8 mouse cellular contexts compared by ENCODE assay signal in genomic region chr5:64704144-64704543, GRCm38 (mm10).
A peak's percentile ranks its signal among the peaks of the same experiment; 100 is the strongest.
DNase-seq lines count a peak whose midpoint lies in the region; ATAC-seq and TF ChIP-seq lines count a peak whose summit lies in the region.

No protein-coding gene starts in this region.

- DNase-seq in midbrain, embryonic 10.5 days (ENCODE audit: low spot score) = no peak
- DNase-seq in brain, embryonic 14.5 days (ENCODE audit: low read depth) = peak; percentile 66
- DNase-seq in gastrocnemius, postnatal 25 days = peak; percentile 42
- peak; percentile 47 to 59 for DNase-seq in kidney, postnatal 4 days
- peak; percentile 78 to 90 for DNase-seq in lung, postnatal 4 days
- no peak for DNase-seq in embryo, embryonic 11 days

- no peak for TF ChIP-seq CTCF in brain, embryonic 14.5 days (IDR thresholded peaks at IDR 0.05; ENCODE audit: borderline replicate concordance, extremely low read depth, insufficient read depth, insufficient read length)

- no peak for TF ChIP-seq POLR2A in brain, embryonic 14.5 days (IDR thresholded peaks at IDR 0.05; ENCODE audit: borderline replicate concordance, extremely low read depth, insufficient read depth, insufficient read length, poor library complexity, severe bottlenecking)

- H3K27me3 ChIP-seq in midbrain, embryonic 10.5 days (ENCODE audit: low read depth, poor library complexity, severe bottlenecking) = no peaks in the 10 kb centered on the region
- H3K27me3 ChIP-seq in midbrain, embryonic 15.5 days (replicated peaks) = no peaks in the 10 kb centered on the region

- WGBS in midbrain, embryonic 10.5 days = 84% methylated on average over 7 of the region's 7 CpGs
- 74% methylated on average over 7 of the region's 7 CpGs for WGBS in midbrain, embryonic 15.5 days

- H3K4me3 ChIP-seq in midbrain, embryonic 10.5 days = no peak overlapping the region
- H3K4me3 ChIP-seq in midbrain, embryonic 15.5 days = no peak overlapping the region

- H3K4me2 ChIP-seq in midbrain, embryonic 15.5 days = no peak overlapping the region

- H3K4me1 ChIP-seq in midbrain, embryonic 10.5 days = peaks cover 24% of the 10 kb centered on the region
- H3K4me1 ChIP-seq in midbrain, embryonic 15.5 days = peaks cover 14% of the 10 kb centered on the region; the same call in 1 of the 2 replicates

- H3K9ac ChIP-seq in midbrain, embryonic 15.5 days = no peak overlapping the region

- H3K36me3 ChIP-seq in midbrain, embryonic 10.5 days = no peaks in the 10 kb centered on the region
- no peaks in the 10 kb centered on the region for H3K36me3 ChIP-seq in midbrain, embryonic 15.5 days (replicated peaks)

- 0 out of 2 replicates have a peak overlapping the region, but pooled peaks have one; percentile 2 for H3K27ac ChIP-seq in midbrain, embryonic 10.5 days (replicated peaks)
- H3K27ac ChIP-seq in midbrain, embryonic 15.5 days = no peak overlapping the region

- ATAC-seq in midbrain, embryonic 15.5 days (replicated peaks) = no peak
- no peak for ATAC-seq in granulocyte monocyte progenitor cell, adult 5-6 weeks (replicated peaks; ENCODE audit: poor library complexity, severe bottlenecking)

- H3K9me3 ChIP-seq in midbrain, embryonic 10.5 days (replicated peaks) = no peaks in the 10 kb centered on the region; the same call in 1 of the 2 replicates
- no peaks in the 10 kb centered on the region for H3K9me3 ChIP-seq in midbrain, embryonic 15.5 days

Comparison
In these comparisons a context has a peak if more than half of its experiments do, and no peak if none do; other contexts are left out.
1. DNase-seq: peak in brain, embryonic 14.5 days (single experiment), gastrocnemius, postnatal 25 days (single experiment), kidney, postnatal 4 days (2 of 2) and lung, postnatal 4 days (2 of 2); none in midbrain, embryonic 10.5 days (single experiment) and embryo, embryonic 11 days (single experiment).